In genomic region chr5:151020031-151020820, GRCm38 (mm10) we compare ENCODE assay signal across 14 mouse cellular contexts.
DNase-seq lines count a peak whose midpoint lies in the region; ATAC-seq and TF ChIP-seq lines count a peak whose summit lies in the region.
"Had no signal": no experiment of that assay in that cellular context is flagged by ENCODE, and none has a peak within 500 bp of the region (broad histone marks: within the 10 kb centered on the region; RNA-seq: fewer than 3 reads in every experiment).

No protein-coding gene starts in this region.

- peaks cover 4% of the 10 kb centered on the region for H3K4me1 ChIP-seq in heart, adult 2 months (ENCODE audit: control insufficient read depth, insufficient read depth, low read length)
- peaks cover 33% of the 10 kb centered on the region for H3K4me1 ChIP-seq in neural tube, embryonic 15.5 days
- H3K4me1 ChIP-seq in stomach, postnatal 0 days (replicated peaks; ENCODE audit: control insufficient read depth, insufficient read depth): 0 out of 2 replicates have a peak, but pooled peaks cover 7% of the 10 kb centered on the region

- no peak overlapping the region for H3K4me2 ChIP-seq in neural tube, embryonic 15.5 days
- no peak overlapping the region for H3K4me2 ChIP-seq in stomach, postnatal 0 days (replicated peaks; ENCODE audit: low read depth)
- H3K4me2 ChIP-seq: embryonic facial prominence, embryonic 12.5 days; limb, embryonic 13.5 days had no signal

- WGBS in heart, adult 2 months: 42% methylated on average over 13 of the region's 13 CpGs
- 67% methylated on average over 13 of the region's 13 CpGs for WGBS in neural tube, embryonic 15.5 days
- WGBS in stomach, postnatal 0 days: 55% methylated on average over 13 of the region's 13 CpGs

- no peaks in the 10 kb centered on the region for H3K36me3 ChIP-seq in heart, adult 2 months (ENCODE audit: control insufficient read depth, insufficient read depth, low read length)
- H3K36me3 ChIP-seq in neural tube, embryonic 15.5 days: no peaks in the 10 kb centered on the region
- H3K36me3 ChIP-seq in stomach, postnatal 0 days (ENCODE audit: control insufficient read depth, insufficient read depth, low read length): no peaks in the 10 kb centered on the region
- H3K36me3 ChIP-seq: embryonic facial prominence, embryonic 12.5 days; limb, embryonic 13.5 days had no signal

- no peak for TF ChIP-seq EP300 in heart, adult 2 months (IDR thresholded peaks at IDR 0.05; ENCODE audit: insufficient read depth, low read depth, low read length)
- TF ChIP-seq EP300 in stomach, postnatal 0 days (optimal IDR thresholded peaks at IDR 0.05): no peak

- intact Hi-C loops in heart, adult 2 months (cut with DNase I): loop anchor here (5.0 kb wide), 1 partner anchor 92 kb away; no protein-coding TSS in a partner anchor
- intact Hi-C loops in left cerebral cortex, postnatal 14 days (cut with DNase I): loop anchor here (5.0 kb wide), 2 partner anchors 42 to 117 kb away; no protein-coding TSS in a partner anchor

- no peaks in the 10 kb centered on the region for H3K9me3 ChIP-seq in neural tube, embryonic 15.5 days (replicated peaks)
- H3K9me3 ChIP-seq in stomach, postnatal 0 days (ENCODE audit: control insufficient read depth, low read length): no peaks in the 10 kb centered on the region
- H3K9me3 ChIP-seq: embryonic facial prominence, embryonic 12.5 days had no signal

- no peak for TF ChIP-seq CTCF in heart, adult 2 months (IDR thresholded peaks at IDR 0.05)
- TF ChIP-seq CTCF in stomach, postnatal 0 days (IDR thresholded peaks at IDR 0.05; ENCODE audit: low read depth): no peak

- no peak for ATAC-seq in neural tube, embryonic 15.5 days (ENCODE audit: low FRiP score)
- ATAC-seq in stomach, postnatal 0 days (ENCODE audit: low FRiP score, low TSS enrichment): no peak
- ATAC-seq: CD4-positive, CD25-positive, alpha-beta regulatory T cell, adult 4 months; hindbrain, postnatal 0 days had no signal

- no peak for TF ChIP-seq POLR2A in heart, adult 2 months (IDR thresholded peaks at IDR 0.05; ENCODE audit: insufficient read depth, low read depth, low read length)

- H3K9ac ChIP-seq in heart, adult 2 months (ENCODE audit: low read depth, low read length): peak overlapping the region; percentile 9; the same call in 1 of the 2 replicates
- H3K9ac ChIP-seq in neural tube, embryonic 15.5 days (replicated peaks): no peak overlapping the region
- no peak overlapping the region for H3K9ac ChIP-seq in stomach, postnatal 0 days (ENCODE audit: low read length)
- H3K9ac ChIP-seq: embryonic facial prominence, embryonic 12.5 days; limb, embryonic 13.5 days had no signal

- H3K79me2 ChIP-seq in heart, adult 2 months (replicated peaks; ENCODE audit: control insufficient read depth, insufficient read depth, low read length): no peaks in the 10 kb centered on the region

- H3K27me3 ChIP-seq in heart, adult 2 months (ENCODE audit: control insufficient read depth, insufficient read depth, low read length): no peaks in the 10 kb centered on the region
- H3K27me3 ChIP-seq in neural tube, embryonic 15.5 days (replicated peaks): no peaks in the 10 kb centered on the region
- no peaks in the 10 kb centered on the region for H3K27me3 ChIP-seq in stomach, postnatal 0 days (ENCODE audit: control insufficient read depth, insufficient read depth, low read length)
- H3K27me3 ChIP-seq: embryonic facial prominence, embryonic 12.5 days; limb, embryonic 13.5 days had no signal

- no peak for DNase-seq in heart, adult 2 months
- DNase-seq in heart, postnatal 4 days: no peak
- DNase-seq in left cerebral cortex, postnatal 14 days (ENCODE audit: low spot score in 2 of 2): peak; percentile 45 to 70
- no peak for DNase-seq in left cerebral cortex, adult 11 months (ENCODE audit: low spot score)
- DNase-seq in neural tube, embryonic 10.5 days (ENCODE audit: extremely low spot score, low spot score): no peak
- DNase-seq in stomach, postnatal 0 days (ENCODE audit: low spot score): no peak
- no peak for DNase-seq in cerebellum, adult 18-20 months
- DNase-seq: cerebellum, adult 9-11 months; kidney, adult 8-10 months had no signal

- 0 out of 2 replicates have a peak overlapping the region, but pooled peaks have one; percentile 18 for H3K4me3 ChIP-seq in heart, adult 2 months
- H3K4me3 ChIP-seq in neural tube, embryonic 15.5 days (replicated peaks): no peak overlapping the region
- H3K4me3 ChIP-seq in stomach, postnatal 0 days (ENCODE audit: low read depth, low read length): no peak overlapping the region
- H3K4me3 ChIP-seq: embryonic facial prominence, embryonic 12.5 days; limb, embryonic 13.5 days had no signal

- peak overlapping the region; percentile 56 for H3K27ac ChIP-seq in heart, adult 2 months
- peak overlapping the region; percentile 1; the same call in 1 of the 2 replicates for H3K27ac ChIP-seq in neural tube, embryonic 15.5 days (replicated peaks)
- 0 out of 2 replicates have a peak overlapping the region, but pooled peaks have one; percentile 24 for H3K27ac ChIP-seq in stomach, postnatal 0 days (replicated peaks)
- H3K27ac ChIP-seq: hindbrain, postnatal 0 days had no signal

Comparison
In these comparisons a context has a peak if more than half of its experiments do, and no peak if none do; other contexts are left out.
1. DNase-seq: peak in left cerebral cortex, postnatal 14 days (2 of 2); none in heart, adult 2 months (0 of 2), heart, postnatal 4 days (single experiment), left cerebral cortex, adult 11 months (single experiment), neural tube, embryonic 10.5 days (single experiment), stomach, postnatal 0 days (single experiment) and cerebellum, adult 18-20 months (0 of 2).
2. H3K27ac ChIP-seq: peak in every context shown above with its lines; median percentile 56 in heart, adult 2 months; 24 in stomach, postnatal 0 days; 1 in neural tube, embryonic 15.5 days.